Mouse (Mus musculus) erythroblast, embryonic 14.5 days (primary cell): Measurements from ENCODE around the gene Dcpp1. TPM values are rescaled to one million over a fixed set of nuclear protein-coding genes. Genes with fewer than 3 reads are reported as not detected.
"Not testable (repeated sequence)": the region's sequence is repeated elsewhere in the genome, so short reads cannot be mapped to it uniquely, and the experiment has no call there.

Experiments used
- H3K27me3 ChIP-seq: 2 replicates; pipeline ENCODE4 v1.6.1; 2012; ENCODE audit warnings: inconsistent platforms; ENCODE audit not compliant: control insufficient read depth
- H3K36me3 ChIP-seq: 2 replicates; pipeline ENCODE4 v1.6.1; 2012; ENCODE audit warnings: mild to moderate bottlenecking, inconsistent platforms; ENCODE audit not compliant: control insufficient read depth
- H3K4me1 ChIP-seq: 2 replicates; pipeline ENCODE4 v1.6.1; 2012; ENCODE audit warnings: inconsistent platforms; ENCODE audit not compliant: control insufficient read depth
- H3K4me3 ChIP-seq: replicated peaks from 2 replicates; pipeline ENCODE3; 2012; ENCODE audit warnings: moderate library complexity, mild to moderate bottlenecking, inconsistent platforms
- H3K9me3 ChIP-seq: 2 replicates; pipeline ENCODE4 v1.6.1; 2012; ENCODE audit warnings: low read length, inconsistent platforms, mixed read lengths; ENCODE audit not compliant: control insufficient read depth
- GATA1 ChIP-seq: IDR thresholded peaks from 2 replicates; pipeline ENCODE4 v1.6.1; 2012; ENCODE audit warnings: low read length, inconsistent platforms, mixed read lengths
- TAL1 ChIP-seq: IDR thresholded peaks from 3 replicates; pipeline ENCODE4 v1.6.1; 2012; ENCODE audit warnings: low read length, inconsistent platforms, mixed read lengths
- polyA plus RNA-seq: library from polyadenylated mRNA; stranded (reverse); fragments of >175 nt; gene quantifications from 2 replicates; pipeline ENCODE4 v1.2.3, GENCODE M21; 2012

Gene Dcpp1
- polyA plus RNA-seq = not detected in 2 replicates

GRCm38 (mm10) chr17:23880576-23880975, at the start of gene Dcpp1, which contains the start of gene Dcpp2:
Gene Dcpp1 (plus strand): TSS chr17:23880876.
Gene Dcpp2 (plus strand): TSS chr17:23880880.
- not testable (repeated sequence) for H3K27me3 ChIP-seq, H3K4me3 ChIP-seq, H3K9me3 ChIP-seq, H3K4me1 ChIP-seq, H3K36me3 ChIP-seq

- Histone ChIP-seq H3K4me3 (no peak overlapping the region), H3K9me3 (peaks cover 10% of the 10 kb centered on the region), H3K36me3 (peaks cover 14% of the 10 kb centered on the region), H3K27me3 (peaks cover 49% of the 10 kb centered on the region), H3K4me1 (peaks cover 22% of the 10 kb centered on the region)
- TF ChIP-seq GATA1 = no peak
Measured at GRCm38 (mm10) chr17:23831201-23831600, 49.5 kb upstream of the Dcpp1 start.

GRCm38 (mm10) chr17:23836006-23836575, 44.6 kb upstream of the Dcpp1 start, which contains the start of gene Prss33:
Gene Prss33 (minus strand): TSS chr17:23836056.
- Histone ChIP-seq H3K4me3 (no peak within 1 kb of the TSS), H3K9me3 (no peaks in the 10 kb centered on the region), H3K27me3 (peaks cover 42% of the 10 kb centered on the region), H3K4me1 (no peaks in the 10 kb centered on the region; the same call in 1 of the 2 replicates), H3K36me3 (no peaks in the 10 kb centered on the region)
- TF ChIP-seq GATA1 = no peak
- TF ChIP-seq TAL1 = no peak

GRCm38 (mm10) chr17:23841145-23841544, 39.5 kb upstream of the Dcpp1 start:
- Histone ChIP-seq H3K9me3 (no peaks in the 10 kb centered on the region), H3K4me3 (no peak overlapping the region), H3K4me1 (peaks cover 11% of the 10 kb centered on the region), H3K27me3 (no peaks in the 10 kb centered on the region; the same call in 1 of the 2 replicates), H3K36me3 (no peaks in the 10 kb centered on the region)
- TF ChIP-seq GATA1 (no peak), TAL1 (no peak)

- no peaks in the 10 kb centered on the region for H3K36me3 ChIP-seq
Measured at GRCm38 (mm10) chr17:23843141-23843811, 37.4 kb upstream of the Dcpp1 start.

GRCm38 (mm10) chr17:23843812-23844273, 36.8 kb upstream of the Dcpp1 start, which contains the start of the genes Prss32 and Prss41:
Gene Prss32 (plus strand): TSS chr17:23843855.
Gene Prss41 (minus strand): TSS chr17:23844172.
- Histone ChIP-seq H3K9me3 (no peaks in the 10 kb centered on the region), H3K36me3 (no peaks in the 10 kb centered on the region), H3K4me3 (peak within 1 kb of the TSS; percentile 49), H3K27me3 (no peaks in the 10 kb centered on the region), H3K4me1 (peaks cover 11% of the 10 kb centered on the region)
- no peak for TF ChIP-seq GATA1
- TF ChIP-seq TAL1 = no peak

More at GRCm38 (mm10) chr17:23843141-23843811, 37.4 kb upstream of the Dcpp1 start:
- Histone ChIP-seq H3K4me1 (peaks cover 11% of the 10 kb centered on the region), H3K27me3 (no peaks in the 10 kb centered on the region), H3K4me3 (peak overlapping the region; percentile 49), H3K9me3 (no peaks in the 10 kb centered on the region)
- TF ChIP-seq TAL1 (no peak), GATA1 (no peak)

- Histone ChIP-seq H3K9me3 (no peaks in the 10 kb centered on the region), H3K27me3 (no peaks in the 10 kb centered on the region), H3K4me3 (no peak overlapping the region), H3K36me3 (no peaks in the 10 kb centered on the region), H3K4me1 (no peaks in the 10 kb centered on the region)
- TF ChIP-seq TAL1 (no peak), GATA1 (no peak)
Measured at GRCm38 (mm10) chr17:23850028-23850427, 30.6 kb upstream of the Dcpp1 start.

GRCm38 (mm10) chr17:23850853-23851749, 29.6 kb upstream of the Dcpp1 start:
- Histone ChIP-seq H3K4me3 (no peak overlapping the region), H3K36me3 (no peaks in the 10 kb centered on the region), H3K27me3 (no peaks in the 10 kb centered on the region), H3K4me1 (no peaks in the 10 kb centered on the region), H3K9me3 (no peaks in the 10 kb centered on the region)
- TF ChIP-seq TAL1 (no peak), GATA1 (no peak)

GRCm38 (mm10) chr17:23853292-23853691, 27.4 kb upstream of the Dcpp1 start:
- Histone ChIP-seq H3K9me3 (no peaks in the 10 kb centered on the region), H3K4me3 (no peak overlapping the region), H3K27me3 (no peaks in the 10 kb centered on the region), H3K4me1 (no peaks in the 10 kb centered on the region), H3K36me3 (no peaks in the 10 kb centered on the region)
- no peak for TF ChIP-seq GATA1
- no peak for TF ChIP-seq TAL1
